Mouse (Mus musculus) lung, postnatal 36 days (tissue): Measurements from ENCODE around the gene Hjurp.

Experiments
- DNase-seq: peaks from one replicate; pipeline ENCODE4 v3.0.0; 2022; ENCODE audit warnings: mixed read lengths

Gene Hjurp

DNA sequence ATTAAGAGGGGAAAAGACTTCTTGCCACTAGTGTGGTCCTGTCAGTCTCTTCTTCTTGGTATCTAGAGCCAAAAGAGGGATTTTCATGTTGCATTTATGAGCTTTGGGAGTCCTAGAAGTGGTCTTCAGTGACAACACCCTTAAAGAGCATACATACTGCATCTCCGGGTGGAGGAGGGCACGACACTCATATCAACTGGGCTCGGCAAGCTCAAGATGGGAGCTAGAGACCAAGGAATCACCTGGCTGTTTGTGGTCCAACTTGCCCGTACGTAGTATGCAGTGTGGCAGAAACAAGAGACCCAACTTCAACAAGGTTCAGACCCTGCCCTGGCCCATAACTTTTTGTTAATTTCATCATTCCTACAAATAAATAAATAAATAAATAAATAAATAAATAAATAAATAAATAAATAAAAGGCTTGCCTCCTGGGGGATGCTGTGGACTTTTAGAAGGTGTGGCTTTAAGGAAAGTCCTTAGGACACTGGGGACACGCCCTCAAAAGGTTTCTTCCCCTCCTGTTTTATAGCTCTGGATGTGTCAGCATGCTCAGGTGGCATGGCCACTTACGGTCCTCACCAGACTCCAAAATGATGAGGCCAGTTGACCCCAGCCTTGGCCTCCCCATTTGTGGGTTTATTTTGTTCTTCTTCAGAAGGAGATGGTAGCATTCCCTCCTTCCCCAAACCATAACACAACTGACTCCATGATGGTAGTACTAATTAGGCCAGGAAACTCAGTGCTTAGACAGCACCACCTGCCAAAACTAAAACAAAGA is 20.2 kb upstream of the Hjurp start:
- no peak for DNase-seq

DNA sequence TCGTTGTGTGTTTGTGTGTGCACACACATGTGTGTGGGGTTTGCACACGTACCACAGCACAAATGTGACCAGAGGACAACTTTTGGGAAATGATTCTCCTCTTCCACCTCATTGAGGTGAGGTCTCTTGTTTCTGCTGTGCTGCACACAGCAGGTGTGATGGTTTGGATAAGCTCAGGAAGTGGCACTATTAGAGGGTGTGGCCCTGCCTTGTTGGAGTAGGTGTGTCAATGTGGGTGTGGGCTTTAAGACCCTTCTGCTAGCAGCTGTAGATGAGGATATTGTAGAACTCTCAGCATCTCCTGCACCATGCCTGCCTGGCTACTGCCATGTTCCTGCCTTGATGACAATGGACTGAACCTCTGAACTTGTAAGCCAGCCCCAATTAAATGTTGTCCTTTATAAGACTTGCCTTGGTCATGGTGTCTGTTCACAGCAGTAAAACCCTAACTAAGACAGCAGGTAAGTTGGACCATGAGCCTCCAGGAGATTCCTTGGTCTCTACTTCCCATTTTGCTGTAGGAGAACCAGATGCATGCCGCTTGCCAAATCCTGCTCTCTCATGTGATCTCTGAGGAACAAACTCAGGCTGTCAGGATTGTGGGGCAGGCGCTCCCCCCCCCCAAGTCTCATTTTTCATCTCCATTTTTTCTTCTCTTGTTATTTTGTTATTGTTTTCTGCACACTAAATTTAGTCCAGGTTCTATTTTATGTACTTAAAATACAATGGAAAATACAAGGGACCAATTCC is 18.9 kb upstream of the Hjurp start:
- no peak for DNase-seq

DNA sequence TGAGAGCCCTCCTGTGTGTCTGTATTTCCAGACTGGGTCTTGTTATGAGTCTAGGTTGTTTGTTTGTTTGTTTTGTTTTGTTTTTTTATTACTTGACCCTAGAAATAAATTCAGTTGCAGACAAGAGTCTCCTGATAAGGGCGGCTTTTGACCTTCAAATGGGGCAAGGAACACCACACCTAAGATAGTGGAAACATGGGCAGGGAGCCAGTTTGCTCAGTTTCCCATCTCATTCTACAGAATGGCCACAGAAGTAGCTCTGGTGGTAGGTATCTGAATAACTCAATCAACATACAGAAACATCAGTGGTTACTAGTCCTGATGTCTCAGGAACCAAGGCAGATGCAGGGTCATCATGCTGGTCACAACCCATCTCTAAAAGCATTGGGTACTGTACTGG is 17.2 kb upstream of the Hjurp start:
- no peak for DNase-seq

DNA sequence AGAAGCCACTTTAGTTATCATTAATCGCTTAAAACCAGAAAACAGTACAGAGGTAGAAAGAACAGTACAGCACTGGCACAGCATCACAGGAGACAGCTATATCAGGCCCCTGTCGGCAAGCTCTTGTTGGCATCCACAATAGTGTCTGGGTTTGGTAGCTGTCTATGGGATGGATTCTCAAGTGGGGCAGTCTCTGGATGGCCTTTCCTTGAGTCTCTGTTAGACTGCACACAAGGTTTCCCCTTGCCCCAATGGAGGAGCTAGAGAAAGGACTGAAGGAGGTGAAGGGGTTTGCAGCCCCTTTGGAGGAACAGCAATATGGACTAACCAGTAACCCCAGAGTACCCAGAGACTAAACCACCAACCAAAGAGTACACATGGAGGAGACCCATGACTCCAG is 14.6 kb upstream of the Hjurp start:
- DNase-seq = no peak

DNA sequence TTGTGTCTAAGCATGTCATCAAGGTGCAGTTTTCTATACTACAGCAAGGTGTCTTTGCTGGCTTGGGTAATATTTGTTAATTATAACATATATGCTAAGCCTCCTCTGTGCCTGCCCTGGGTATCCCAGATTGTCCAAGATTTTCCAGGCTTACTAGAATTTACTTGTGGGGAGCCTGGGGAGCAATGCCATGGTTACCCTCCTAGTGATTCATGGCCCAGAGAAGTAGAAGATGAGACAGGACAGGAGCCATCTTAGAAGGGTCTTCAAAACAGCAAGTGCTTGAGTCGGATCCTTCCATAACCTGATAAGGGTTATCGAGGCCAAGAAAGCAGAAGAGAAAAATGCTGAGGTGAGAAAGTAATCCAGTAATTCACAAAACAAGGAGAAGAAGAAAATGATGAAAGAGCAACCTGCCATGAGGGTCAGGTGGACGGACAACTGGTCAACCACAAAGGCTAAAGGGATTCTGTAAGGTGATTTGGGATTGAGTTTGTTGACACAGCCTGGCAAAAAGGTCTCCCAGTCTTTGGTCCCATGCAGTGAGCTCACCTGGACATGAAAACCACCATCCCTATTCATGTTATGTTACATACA is 14.1 kb upstream of the Hjurp start:
- no peak for DNase-seq

DNA sequence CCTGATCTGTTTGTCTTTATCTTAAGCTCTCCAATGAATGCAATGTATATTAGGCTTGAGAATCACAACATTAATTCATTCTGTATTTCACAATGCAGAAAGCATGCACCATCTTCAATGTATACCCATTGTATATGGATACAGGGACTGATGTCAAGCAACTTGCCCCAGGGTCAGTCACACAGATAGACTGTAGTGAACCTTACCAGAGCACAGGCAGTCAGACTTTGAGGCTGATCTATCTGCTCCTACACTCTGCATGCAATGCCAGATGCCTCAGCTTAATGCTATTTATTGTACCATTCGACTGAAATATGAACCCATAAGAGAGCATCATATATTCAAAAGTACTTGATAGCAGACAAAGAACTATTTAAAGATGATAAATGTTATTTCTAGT is 13.1 kb upstream of the Hjurp start:
- peak; percentile 2 for DNase-seq

DNA sequence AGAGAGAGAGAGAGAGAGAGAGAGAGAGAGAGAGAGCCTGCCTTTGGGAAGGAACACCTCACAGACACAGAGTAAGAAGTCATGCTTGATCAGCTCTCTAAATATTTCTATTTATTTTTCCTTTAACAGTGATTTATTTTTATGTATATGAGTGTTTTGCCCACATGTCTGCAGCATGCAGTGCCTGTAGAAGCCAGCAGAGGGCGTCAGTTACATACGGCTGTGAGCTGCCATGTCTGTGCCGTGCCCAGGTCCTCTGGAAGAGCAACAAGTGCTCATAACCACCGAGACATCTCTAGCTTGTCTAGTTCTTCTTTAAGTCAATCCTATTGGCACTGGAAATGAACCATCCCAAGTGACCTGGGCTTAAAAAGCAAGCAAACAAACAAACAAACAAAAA is 12.5 kb upstream of the Hjurp start:
- DNase-seq = peak; percentile 72

DNA sequence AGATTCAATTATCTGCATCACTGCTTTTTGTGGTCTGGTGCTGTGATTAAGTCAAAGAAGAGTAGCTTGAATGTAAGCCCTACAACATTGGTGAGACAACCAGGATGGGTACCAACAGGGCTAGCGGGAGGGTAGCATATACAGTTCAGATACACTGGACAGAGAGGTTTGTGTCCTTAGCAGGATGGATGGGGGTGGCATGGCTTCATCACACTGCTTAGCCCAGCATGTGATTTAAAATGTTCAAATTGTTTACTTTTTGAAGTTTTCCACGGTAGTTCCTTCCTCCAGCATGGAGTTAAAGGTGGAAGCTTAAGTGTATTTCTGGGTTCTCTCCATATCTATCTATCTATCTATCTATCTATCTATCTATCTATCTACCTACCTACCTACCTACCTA is 11.7 kb upstream of the Hjurp start:
- no peak for DNase-seq

DNA sequence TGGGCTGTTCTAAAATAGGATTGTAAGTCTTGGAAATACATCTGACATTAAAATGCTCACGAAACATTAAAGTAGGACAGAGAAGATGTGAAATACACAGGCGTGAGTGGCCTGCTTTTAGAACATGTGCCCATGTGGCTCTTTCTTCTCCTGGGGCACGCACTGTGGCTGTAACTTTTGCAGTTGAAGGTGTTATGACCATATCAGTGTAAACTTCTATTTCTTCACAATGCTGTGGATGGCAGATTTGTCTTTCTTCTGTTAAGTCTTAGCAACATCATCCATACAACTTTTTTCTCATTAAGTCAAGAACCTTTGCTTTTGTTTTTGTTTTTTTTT is 11.3 kb upstream of the Hjurp start:
- no peak for DNase-seq

DNA sequence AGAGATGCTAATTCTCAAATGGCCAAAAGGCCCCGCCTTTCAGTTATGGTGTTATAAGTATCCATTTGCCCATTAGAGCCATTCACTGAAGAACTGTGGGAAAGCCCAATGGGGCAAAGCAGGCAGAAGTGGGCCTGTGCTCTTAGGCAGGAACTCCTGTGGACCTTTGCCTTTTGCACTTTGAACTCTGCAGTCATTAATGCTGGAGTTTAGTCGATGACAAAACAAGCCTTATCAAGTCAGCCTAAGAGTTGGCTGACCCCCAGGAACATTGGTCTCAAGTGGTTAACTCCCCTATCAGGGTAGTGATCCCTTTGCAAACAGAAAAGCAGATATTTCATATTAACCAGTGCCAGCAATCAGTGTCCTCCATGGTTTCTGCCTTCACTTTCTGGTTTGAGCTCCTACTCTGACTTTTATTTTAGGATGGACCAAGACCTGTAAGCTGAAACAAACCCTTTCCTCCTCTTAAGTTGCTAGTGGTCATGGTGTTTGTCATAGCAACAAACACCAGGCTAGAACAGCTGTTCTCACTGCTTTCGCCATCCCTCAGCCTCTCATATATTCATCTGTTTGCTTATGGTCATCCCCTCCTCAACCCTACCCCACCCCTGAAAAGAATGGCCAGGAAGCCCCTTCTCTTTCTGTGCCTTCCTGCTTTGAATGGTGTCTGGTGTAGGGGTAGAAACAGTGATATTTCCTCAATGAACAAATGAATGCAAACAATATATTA is 10.8 kb upstream of the Hjurp start:
- peak; percentile 13 for DNase-seq

DNA sequence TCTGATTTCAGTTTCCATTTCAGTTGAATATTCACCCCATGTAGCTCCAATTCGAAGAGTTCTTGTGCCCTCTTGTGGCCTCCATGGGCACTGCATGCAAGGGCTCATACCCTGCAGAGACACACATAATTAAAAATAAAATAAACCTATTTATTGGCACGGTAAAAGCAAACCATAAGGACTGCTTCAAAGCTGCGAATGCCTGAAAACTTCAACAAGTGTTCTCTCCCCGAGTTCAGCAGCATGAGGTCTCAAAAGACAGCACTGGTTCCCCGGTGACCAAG is 10.2 kb upstream of the Hjurp start:
- DNase-seq = peak; percentile 84

DNA sequence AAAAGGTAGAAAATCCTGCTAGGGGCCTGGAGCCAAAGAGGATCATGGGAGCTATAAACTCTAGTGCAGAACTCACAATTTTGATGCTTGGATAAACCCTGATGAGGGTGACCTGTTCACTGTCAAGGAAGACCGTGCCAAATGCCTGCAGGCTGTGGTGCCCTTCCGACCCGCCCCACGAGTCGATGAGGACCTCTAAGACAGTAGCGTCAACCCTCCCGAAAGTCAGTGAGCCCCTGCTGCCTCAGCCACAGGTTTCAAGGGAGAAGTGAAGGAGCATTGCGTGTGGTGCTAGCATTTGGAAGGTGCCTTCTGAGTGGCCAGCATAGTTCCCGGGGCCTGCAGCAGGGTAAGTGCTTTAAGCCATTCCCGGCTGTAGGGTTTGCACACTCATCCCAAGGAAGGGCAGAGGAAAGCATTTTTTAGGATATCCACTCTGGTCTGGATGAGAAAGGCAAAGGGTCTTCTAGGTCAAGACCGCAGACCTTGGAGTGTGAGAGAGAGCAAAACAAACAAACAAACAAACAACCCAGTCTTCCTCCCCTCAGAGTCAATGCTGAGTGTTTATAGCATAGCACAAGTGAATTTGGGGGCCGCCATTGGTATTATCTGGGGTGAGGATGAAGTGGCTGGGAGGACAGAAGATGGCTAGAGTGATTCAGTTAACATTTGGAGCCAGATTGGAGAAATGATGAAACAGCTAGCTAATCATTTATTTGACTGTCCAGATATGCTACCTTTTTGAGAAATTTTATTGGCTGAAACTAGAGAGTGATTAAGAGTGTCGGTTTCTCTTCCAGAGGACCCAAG is 9.7 kb upstream of the Hjurp start:
- peak; percentile 4 for DNase-seq

DNA sequence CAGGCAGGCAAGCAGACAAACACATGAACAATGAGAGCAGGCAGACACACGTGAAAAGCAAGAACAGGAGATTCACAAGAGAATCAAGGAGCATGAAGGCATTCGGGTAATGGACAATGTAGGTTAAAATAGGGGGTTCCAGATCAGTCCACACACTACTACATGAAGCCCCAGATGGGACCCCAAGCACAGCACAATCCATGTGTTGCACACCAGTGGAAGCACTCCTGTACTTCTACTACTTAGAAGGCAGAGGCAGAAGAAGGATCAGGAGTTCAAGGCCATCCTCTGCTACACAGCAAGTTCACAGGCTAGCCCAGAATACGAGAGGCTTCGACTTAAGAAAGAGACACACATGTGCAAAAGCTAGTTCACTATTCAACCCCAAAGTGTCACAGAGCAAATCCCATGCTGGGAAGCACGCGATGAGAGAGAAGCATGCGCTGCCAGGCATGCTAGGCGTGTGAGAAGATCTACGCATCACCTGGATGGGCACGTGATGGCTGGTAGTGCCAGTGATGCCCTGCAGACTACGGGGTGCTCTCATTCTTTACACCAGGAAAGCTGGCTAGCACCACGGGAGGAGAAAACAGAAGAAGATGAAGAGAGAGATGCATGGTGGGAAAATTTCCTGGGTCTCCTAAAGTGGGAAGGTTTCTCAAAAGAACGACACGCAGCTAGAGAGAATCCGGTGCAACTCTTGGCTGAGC is 8.9 kb upstream of the Hjurp start:
- DNase-seq = no peak

DNA sequence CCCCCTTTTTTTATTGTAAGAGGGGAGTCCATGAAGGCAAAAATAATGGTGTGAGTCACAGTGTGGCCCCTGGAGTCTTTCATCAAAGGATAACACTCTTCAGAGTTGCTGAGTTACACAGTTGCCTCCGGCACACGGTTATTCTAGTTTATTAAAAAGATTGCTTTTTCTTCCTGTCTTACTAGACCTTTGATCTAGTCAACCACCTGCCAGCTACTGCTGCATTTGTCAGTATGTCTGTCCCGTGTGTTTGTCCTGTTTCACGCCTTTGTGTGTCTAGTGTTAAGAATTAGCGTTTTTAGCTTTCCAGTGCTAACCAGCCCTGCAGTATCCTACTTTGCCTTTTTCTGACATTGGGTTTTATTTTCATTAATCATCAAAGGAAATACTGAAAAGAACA is 8.2 kb upstream of the Hjurp start:
- DNase-seq = no peak

DNA sequence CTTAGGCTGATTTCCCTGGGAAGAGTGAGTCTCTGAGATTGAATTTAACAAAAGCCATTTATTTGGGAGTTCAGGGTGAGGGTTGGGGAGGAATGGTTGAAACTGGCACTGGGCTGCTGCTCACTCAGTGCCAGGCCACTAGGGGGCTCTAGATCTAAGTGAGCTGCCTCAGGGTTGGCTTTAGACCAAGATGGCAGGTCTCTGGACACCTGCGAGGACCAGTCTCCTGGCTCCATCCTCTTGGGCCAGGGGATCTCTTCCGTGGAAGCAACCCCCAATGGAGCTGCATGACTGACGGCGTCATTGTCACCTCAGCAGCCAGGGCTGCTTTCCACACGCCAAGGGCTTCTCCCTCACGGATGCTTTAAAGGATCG is 7.5 kb upstream of the Hjurp start:
- no peak for DNase-seq

DNA sequence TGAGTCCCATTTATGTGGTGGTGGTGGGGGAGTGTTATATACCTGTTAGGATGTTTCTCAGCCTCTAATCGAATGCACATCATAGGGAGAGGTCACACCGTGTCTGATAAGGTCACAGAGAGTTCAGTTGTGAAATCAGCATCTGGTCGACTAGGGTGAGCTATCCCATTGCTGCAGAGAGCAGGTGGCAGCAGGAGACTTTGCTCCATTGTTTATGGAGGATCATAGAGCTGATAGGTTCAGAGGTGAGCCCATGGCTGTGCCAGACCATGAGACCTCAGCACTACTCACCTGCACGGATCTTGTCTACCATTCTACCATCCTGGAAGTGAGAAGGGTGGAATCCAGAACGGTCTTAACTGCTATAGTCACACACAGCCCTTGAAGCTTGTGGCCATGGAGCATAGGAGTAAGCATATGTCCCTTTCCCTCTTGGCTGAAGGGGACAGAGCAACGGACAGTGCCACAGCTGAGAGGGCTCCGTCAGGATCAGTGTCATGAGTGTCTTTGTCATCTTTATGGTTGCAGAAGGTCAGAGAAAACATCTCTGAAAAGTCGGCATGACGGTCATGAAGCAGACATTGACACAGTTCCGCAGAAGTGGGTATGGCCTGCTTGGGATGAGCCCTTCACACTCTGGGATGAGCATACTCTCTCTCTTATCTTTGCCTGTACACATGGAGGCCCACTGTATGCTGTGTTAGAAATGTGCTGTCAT is 7.0 kb upstream of the Hjurp start:
- DNase-seq = no peak

DNA sequence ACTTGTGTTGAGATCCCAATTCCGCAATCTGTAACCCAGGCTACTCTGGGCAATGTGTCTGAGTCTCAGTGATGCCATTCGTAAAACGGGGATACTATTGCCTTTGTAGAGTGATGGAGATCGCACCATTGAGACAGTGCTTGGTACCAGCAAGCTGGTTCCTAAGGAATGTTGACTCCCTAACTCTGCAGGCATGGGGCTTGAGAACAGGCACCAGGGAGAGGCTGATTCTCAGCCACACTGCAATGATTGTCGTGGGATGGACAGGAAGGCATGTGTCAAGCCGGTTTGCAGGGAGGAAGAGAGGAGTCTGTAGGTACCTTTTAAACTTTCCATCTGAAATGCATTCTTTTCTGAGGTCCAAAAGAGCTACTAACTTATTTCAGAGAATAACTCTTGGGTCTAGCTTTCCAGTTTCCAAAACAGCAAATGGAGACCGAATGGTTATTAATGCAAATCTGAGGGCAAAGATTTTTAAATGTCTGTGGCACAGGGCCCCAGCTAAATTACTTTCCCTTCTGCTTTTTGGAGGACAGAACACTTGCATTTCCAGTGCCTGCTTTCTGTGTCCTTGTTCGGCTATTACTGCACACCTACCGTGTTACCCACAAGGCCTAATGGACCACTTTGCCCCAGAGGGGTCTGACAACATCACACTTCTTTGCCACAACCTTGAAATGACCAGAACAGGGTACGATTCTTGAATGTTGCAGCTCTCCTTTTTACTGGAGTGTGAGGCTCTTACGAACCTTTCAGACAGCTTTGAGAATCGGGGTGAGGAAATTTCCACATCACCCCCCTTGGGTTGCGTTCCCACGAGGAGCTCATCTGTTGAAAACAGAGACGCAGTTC is 6.2 kb upstream of the Hjurp start:
- DNase-seq = no peak

DNA sequence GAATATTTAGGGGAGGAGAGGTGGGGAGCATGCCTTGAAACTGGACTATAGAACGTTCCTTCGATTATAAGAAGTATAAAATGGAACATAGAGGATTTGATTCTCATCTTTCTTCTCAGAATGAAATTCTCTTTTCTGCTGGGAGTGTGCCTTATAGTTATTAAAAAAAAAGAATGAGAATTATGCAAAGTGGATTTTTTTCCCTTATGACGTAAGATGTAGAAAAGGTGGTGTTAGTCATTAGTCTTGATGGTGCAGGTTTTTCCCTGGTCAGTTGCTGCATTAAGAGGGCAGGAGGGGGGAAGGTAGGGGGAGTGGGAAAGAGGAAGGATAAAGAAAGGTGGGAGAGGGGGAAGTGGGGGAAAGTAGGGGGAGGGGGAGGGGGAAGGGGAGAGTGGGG is 4.9 kb upstream of the Hjurp start:
- DNase-seq = no peak

DNA sequence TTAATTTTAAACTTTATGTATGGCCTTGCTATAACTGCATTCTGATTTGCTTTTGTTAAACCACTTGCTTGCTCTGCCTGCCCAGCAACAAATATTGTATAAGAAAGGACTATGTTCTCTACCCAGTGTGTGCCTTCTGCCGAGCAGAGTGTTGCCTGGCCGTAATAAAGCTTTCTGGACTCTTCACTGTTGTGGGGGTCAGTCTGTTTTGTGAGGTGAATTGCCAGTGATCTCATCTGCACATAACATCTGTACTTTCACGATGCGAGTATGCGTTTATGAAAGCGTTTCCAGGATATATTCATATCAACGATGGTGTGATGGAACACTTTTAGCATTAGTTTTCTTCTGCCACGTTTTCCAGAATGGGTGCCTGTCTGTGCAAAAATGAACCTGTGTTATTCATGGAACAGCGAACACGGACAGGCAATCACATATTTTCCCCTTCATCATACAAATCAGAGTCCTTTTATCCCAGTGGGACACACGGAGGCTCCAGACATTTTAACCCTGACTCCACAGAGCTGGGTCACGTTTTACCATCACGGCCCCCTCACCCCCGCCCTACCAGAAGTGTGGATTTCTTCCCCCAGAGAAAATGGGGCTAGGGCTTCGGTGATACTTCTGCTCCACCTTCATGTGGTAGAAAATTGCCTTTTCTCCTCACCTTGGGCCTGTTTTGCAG is 2.7 kb upstream of the Hjurp start:
- no peak for DNase-seq
